Mouse (Mus musculus) C2C12 (cell line): ENCODE data around the gene Cyp26c1.

Source experiments
- CEBPB ChIP-seq: IDR thresholded peaks from one replicate; pipeline ENCODE4 v1.6.1; 2011; ENCODE audit warnings: low read depth, mild to moderate bottlenecking, control low read depth, moderate library complexity
- CTCF ChIP-seq: IDR thresholded peaks from one replicate; pipeline ENCODE4 v1.5.1; 2011; ENCODE audit not compliant: control insufficient read depth, insufficient read depth, insufficient read length
- MAX ChIP-seq: IDR thresholded peaks from one replicate; pipeline ENCODE4 v1.6.1; 2011; ENCODE audit warnings: mild to moderate bottlenecking, control low read depth

- TF ChIP-seq CTCF (no peak), CEBPB (no peak), MAX (no peak)
Measured at GRCm38 (mm10) chr19:37692879-37693278, 7.5 kb downstream of the Cyp26c1 start.
